ENCODE assay signal across 8 mouse cellular contexts in the genomic region with DNA sequence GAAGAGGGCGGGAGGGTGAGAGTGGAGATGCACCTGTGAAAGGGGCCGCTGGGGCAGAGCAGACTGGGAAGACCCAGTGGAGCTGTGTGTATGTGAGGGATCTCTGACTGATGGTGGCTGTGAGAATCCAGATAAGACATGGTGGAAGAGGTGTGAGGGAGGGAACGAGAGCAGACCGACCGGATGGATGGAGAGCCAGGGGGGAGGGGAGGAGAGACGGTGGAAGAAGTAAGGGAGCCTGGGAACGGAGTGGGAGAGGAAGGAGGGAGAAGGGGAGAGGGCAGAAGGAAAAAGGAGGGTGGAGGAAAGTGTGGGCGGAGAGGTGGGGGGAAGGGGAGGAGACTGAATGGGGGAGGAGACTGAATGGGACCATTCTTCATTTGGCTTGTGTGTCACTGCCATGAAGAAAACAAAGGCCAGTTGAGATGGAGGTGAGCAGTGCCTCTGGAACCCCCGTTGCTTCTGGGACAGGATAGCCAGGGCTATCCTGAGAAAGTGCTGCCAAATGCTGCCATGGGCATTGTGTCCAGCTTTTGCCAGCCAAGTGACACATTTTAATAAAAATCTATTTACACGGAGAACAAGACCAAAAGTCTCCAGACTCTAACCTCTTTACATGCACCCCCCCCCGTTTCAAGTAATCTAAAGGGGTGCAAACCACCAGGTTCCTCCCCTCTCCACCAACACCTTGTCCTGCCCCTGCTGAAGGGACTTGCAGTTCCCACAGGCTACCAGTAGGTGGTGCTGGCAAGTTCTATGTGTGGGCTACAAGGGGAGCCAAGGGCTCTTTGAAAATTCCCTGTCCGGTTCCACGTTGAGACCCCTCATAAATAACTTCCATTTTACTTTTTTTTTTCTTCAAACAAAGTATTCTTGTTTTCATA.
A peak's percentile ranks its signal among the peaks of the same experiment; 100 is the strongest.
DNase-seq lines count a peak whose midpoint lies in the region; ATAC-seq and TF ChIP-seq lines count a peak whose summit lies in the region.

No protein-coding gene starts in this region.

- H3K9ac ChIP-seq in embryonic facial prominence, embryonic 14.5 days (ENCODE audit: low read depth, low read length), result no peak overlapping the region
- no peak overlapping the region for H3K9ac ChIP-seq in heart, embryonic 15.5 days
- no peak overlapping the region for H3K9ac ChIP-seq in liver, embryonic 12.5 days
- no peak overlapping the region for H3K9ac ChIP-seq in neural tube, embryonic 12.5 days
- no peak overlapping the region for H3K9ac ChIP-seq in stomach, postnatal 0 days (ENCODE audit: low read length)

- H3K4me3 ChIP-seq in C2C12 (ENCODE audit: insufficient read depth, poor library complexity, severe bottlenecking), result no peak overlapping the region
- no peak overlapping the region for H3K4me3 ChIP-seq in bone marrow macrophage, adult 2 months (ENCODE audit: insufficient read depth, low read length)
- H3K4me3 ChIP-seq in embryonic facial prominence, embryonic 14.5 days (ENCODE audit: low read depth, low read length), result no peak overlapping the region
- no peak overlapping the region for H3K4me3 ChIP-seq in heart, embryonic 15.5 days
- H3K4me3 ChIP-seq in liver, embryonic 12.5 days, result no peak overlapping the region
- no peak overlapping the region for H3K4me3 ChIP-seq in neural tube, embryonic 12.5 days
- no peak overlapping the region for H3K4me3 ChIP-seq in stomach, postnatal 0 days (ENCODE audit: low read depth, low read length)

- peak; percentile 56 for TF ChIP-seq CTCF in C2C12 (IDR thresholded peaks at IDR 0.05; ENCODE audit: control insufficient read depth, insufficient read depth, insufficient read length)
- TF ChIP-seq CTCF in bone marrow macrophage, adult 2 months (IDR thresholded peaks at IDR 0.05; ENCODE audit: low read depth, low read length), result peak; percentile 79
- TF ChIP-seq CTCF in stomach, postnatal 0 days (IDR thresholded peaks at IDR 0.05; ENCODE audit: low read depth), result peak; percentile 95

- no peaks in the 10 kb centered on the region for H3K79me3 ChIP-seq in C2C12 (ENCODE audit: low read depth)

- no peak for TF ChIP-seq POLR2A in bone marrow macrophage, adult 2 months (IDR thresholded peaks at IDR 0.05; ENCODE audit: borderline replicate concordance, low read depth, low read length)

- 29% methylated on average over 13 of the region's 13 CpGs for WGBS in embryonic facial prominence, embryonic 14.5 days
- WGBS in heart, embryonic 15.5 days, result 19% methylated on average over 13 of the region's 13 CpGs
- WGBS in liver, embryonic 12.5 days (ENCODE audit: insufficient replicate concordance), result 20% methylated on average over 13 of the region's 13 CpGs
- 29% methylated on average over 13 of the region's 13 CpGs for WGBS in neural tube, embryonic 12.5 days
- WGBS in stomach, postnatal 0 days, result 22% methylated on average over 13 of the region's 13 CpGs

- peaks cover 21% of the 10 kb centered on the region for H3K27me3 ChIP-seq in C2C12 (ENCODE audit: control insufficient read depth, insufficient read depth, insufficient read length)
- H3K27me3 ChIP-seq in embryonic facial prominence, embryonic 14.5 days (replicated peaks; ENCODE audit: control insufficient read depth, insufficient read depth, low read length), result no peaks in the 10 kb centered on the region
- no peaks in the 10 kb centered on the region for H3K27me3 ChIP-seq in heart, embryonic 15.5 days
- H3K27me3 ChIP-seq in liver, embryonic 12.5 days (replicated peaks), result peaks cover 31% of the 10 kb centered on the region; the same call in 1 of the 2 replicates
- H3K27me3 ChIP-seq in neural tube, embryonic 12.5 days (replicated peaks), result no peaks in the 10 kb centered on the region
- no peaks in the 10 kb centered on the region for H3K27me3 ChIP-seq in stomach, postnatal 0 days (ENCODE audit: control insufficient read depth, insufficient read depth, low read length)

- no peaks in the 10 kb centered on the region for H3K79me2 ChIP-seq in C2C12 (ENCODE audit: control insufficient read depth, insufficient read depth)

- DNase-seq in embryonic facial prominence, embryonic 14.5 days (ENCODE audit: low spot score), result peak; percentile 78
- DNase-seq in kidney, postnatal 10 days, result peak; percentile 87
- peak; percentile 79 for DNase-seq in stomach, postnatal 0 days (ENCODE audit: low spot score)

- no peaks in the 10 kb centered on the region for H3K4me1 ChIP-seq in bone marrow macrophage, adult 2 months (ENCODE audit: control insufficient read depth, insufficient read depth, low read length)
- H3K4me1 ChIP-seq in embryonic facial prominence, embryonic 14.5 days (ENCODE audit: control insufficient read depth, insufficient read depth, low read length), result peaks cover 5% of the 10 kb centered on the region; the same call in 1 of the 2 replicates
- peaks cover 35% of the 10 kb centered on the region for H3K4me1 ChIP-seq in heart, embryonic 15.5 days (replicated peaks)
- peaks cover 6% of the 10 kb centered on the region for H3K4me1 ChIP-seq in liver, embryonic 12.5 days
- H3K4me1 ChIP-seq in neural tube, embryonic 12.5 days, result peaks cover 5% of the 10 kb centered on the region
- H3K4me1 ChIP-seq in stomach, postnatal 0 days (replicated peaks; ENCODE audit: control insufficient read depth, insufficient read depth), result no peaks in the 10 kb centered on the region

- ATAC-seq in embryonic facial prominence, embryonic 14.5 days (ENCODE audit: low read depth), result peak; percentile 79
- 0 out of 2 replicates have a peak, but pooled peaks have one; percentile 10 for ATAC-seq in heart, embryonic 15.5 days (replicated peaks; ENCODE audit: insufficient number of reproducible peaks, insufficient read depth, low FRiP score, low read depth)
- ATAC-seq in liver, embryonic 12.5 days, result 0 out of 2 replicates have a peak, but pooled peaks have one; percentile 30
- ATAC-seq in neural tube, embryonic 12.5 days (ENCODE audit: low FRiP score, low read depth), result peak; percentile 62
- ATAC-seq in stomach, postnatal 0 days (ENCODE audit: low FRiP score, low TSS enrichment), result peak; percentile 45; the same call in 1 of the 2 replicates

- H3K36me3 ChIP-seq in C2C12 (ENCODE audit: control insufficient read depth, insufficient read depth), result no peaks in the 10 kb centered on the region
- no peaks in the 10 kb centered on the region for H3K36me3 ChIP-seq in embryonic facial prominence, embryonic 14.5 days (ENCODE audit: control insufficient read depth, insufficient read depth, low read length)
- no peaks in the 10 kb centered on the region for H3K36me3 ChIP-seq in heart, embryonic 15.5 days
- H3K36me3 ChIP-seq in liver, embryonic 12.5 days, result no peaks in the 10 kb centered on the region
- no peaks in the 10 kb centered on the region for H3K36me3 ChIP-seq in neural tube, embryonic 12.5 days
- no peaks in the 10 kb centered on the region for H3K36me3 ChIP-seq in stomach, postnatal 0 days (ENCODE audit: control insufficient read depth, insufficient read depth, low read length)

- H3K27ac ChIP-seq in bone marrow macrophage, adult 2 months (ENCODE audit: insufficient read depth, low read depth, low read length), result no peak overlapping the region
- no peak overlapping the region for H3K27ac ChIP-seq in embryonic facial prominence, embryonic 14.5 days (replicated peaks; ENCODE audit: low read depth, low read length)
- no peak overlapping the region for H3K27ac ChIP-seq in heart, embryonic 15.5 days
- H3K27ac ChIP-seq in liver, embryonic 12.5 days, result no peak overlapping the region
- no peak overlapping the region for H3K27ac ChIP-seq in neural tube, embryonic 12.5 days
- no peak overlapping the region for H3K27ac ChIP-seq in stomach, postnatal 0 days (replicated peaks)

- no peak overlapping the region; the same call in 1 of the 2 replicates for H3K4me2 ChIP-seq in embryonic facial prominence, embryonic 14.5 days (ENCODE audit: low read depth, low read length)
- no peak overlapping the region for H3K4me2 ChIP-seq in heart, embryonic 15.5 days
- H3K4me2 ChIP-seq in liver, embryonic 12.5 days, result peak overlapping the region; percentile 10; the same call in 1 of the 2 replicates
- no peak overlapping the region; the same call in 1 of the 2 replicates for H3K4me2 ChIP-seq in neural tube, embryonic 12.5 days (replicated peaks)
- no peak overlapping the region for H3K4me2 ChIP-seq in stomach, postnatal 0 days (replicated peaks; ENCODE audit: low read depth)

- H3K9me3 ChIP-seq in embryonic facial prominence, embryonic 14.5 days (ENCODE audit: control insufficient read depth, low read length), result no peaks in the 10 kb centered on the region
- H3K9me3 ChIP-seq in heart, embryonic 15.5 days (replicated peaks), result no peaks in the 10 kb centered on the region
- H3K9me3 ChIP-seq in liver, embryonic 12.5 days (replicated peaks), result no peaks in the 10 kb centered on the region
- no peaks in the 10 kb centered on the region for H3K9me3 ChIP-seq in neural tube, embryonic 12.5 days
- H3K9me3 ChIP-seq in stomach, postnatal 0 days (ENCODE audit: control insufficient read depth, low read length), result no peaks in the 10 kb centered on the region

- H3ac ChIP-seq in C2C12 (ENCODE audit: control insufficient read depth, insufficient read length, low read depth), result no peak overlapping the region

- TF ChIP-seq EP300 in stomach, postnatal 0 days (optimal IDR thresholded peaks at IDR 0.05), result no peak

TF ChIP-seq in C2C12, 6 proteins besides CTCF, POLR2A, EP300 and RAD21:
- no peak for TF ChIP-seq MYOG (IDR thresholded peaks at IDR 0.05; ENCODE audit: control insufficient read depth, extremely low read depth, insufficient read length)
- no peak for TF ChIP-seq MYOD1 (IDR thresholded peaks at IDR 0.05; ENCODE audit: control insufficient read depth, insufficient read length, low read depth)
- no peak for TF ChIP-seq MAX (IDR thresholded peaks at IDR 0.05)
- TF ChIP-seq FOSL1 (IDR thresholded peaks at IDR 0.05; ENCODE audit: insufficient read depth, low read length, poor library complexity, severe bottlenecking), result no peak
- no peak for TF ChIP-seq USF1 (IDR thresholded peaks at IDR 0.05; ENCODE audit: low read depth)
- TF ChIP-seq CEBPB (IDR thresholded peaks at IDR 0.05; ENCODE audit: low read depth), result no peak

Comparison
In these comparisons a context has a peak if more than half of its experiments do, and no peak if none do; other contexts are left out.
1. ATAC-seq: peak in every context shown above with its lines; median percentile 79 in embryonic facial prominence, embryonic 14.5 days; 62 in neural tube, embryonic 12.5 days; 45 in stomach, postnatal 0 days; 30 in liver, embryonic 12.5 days; 10 in heart, embryonic 15.5 days.